Mouse (Mus musculus): ENCODE data around the gene Chp2. TPM values are rescaled to one million over a fixed set of nuclear protein-coding genes. Genes with fewer than 3 reads are reported as not detected.

Chp2 gene
- total and polyA plus RNA-seq, 3 experiments: not detected

DNA sequence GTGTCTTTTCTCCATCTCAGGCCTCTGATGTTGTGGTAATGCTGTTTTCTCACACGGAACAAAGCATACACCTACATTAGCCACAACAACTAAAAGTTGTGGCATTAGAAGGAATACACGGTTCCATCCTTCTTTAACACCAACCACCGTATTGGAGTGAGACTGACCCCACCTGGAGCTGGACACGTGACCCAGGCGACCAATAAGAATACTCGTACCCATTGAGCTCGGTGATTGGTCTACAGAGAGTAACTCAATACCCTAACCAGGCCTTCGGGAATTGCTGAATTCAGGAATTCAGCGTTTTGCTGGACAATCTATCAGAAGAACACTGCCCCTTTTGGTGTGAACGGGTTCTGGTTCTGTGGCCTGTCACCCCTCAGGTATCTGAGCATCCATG lies 28.2 kb upstream of the Chp2 start:
- Histone ChIP-seq H3K36me3 (replicated peaks in 1 of 2; ENCODE audit: control insufficient read depth in 1 of 2, insufficient read depth in 1 of 2, low read length in 1 of 2) (no peaks in the 10 kb centered on the region), H3K4me3 (replicated peaks in 1 of 3; ENCODE audit: low read depth in 2 of 3, low read length in 2 of 3, poor library complexity in 1 of 3) (no peak overlapping the region), H3K4me1 (ENCODE audit: control insufficient read depth in 1 of 2, insufficient read depth in 2 of 2) (no peaks in the 10 kb centered on the region), H3K9ac (ENCODE audit: insufficient read depth, low read depth) (no peak overlapping the region), H3K79me2 (replicated peaks; ENCODE audit: control insufficient read depth, extremely low read depth, insufficient read depth, poor library complexity, severe bottlenecking) (no peaks in the 10 kb centered on the region), H3K27me3 (replicated peaks) (peaks cover 6% of the 10 kb centered on the region), H3K4me2 (ENCODE audit: insufficient read depth, low read depth, poor library complexity, severe bottlenecking) (no peak overlapping the region), H3K9me3 (replicated peaks; ENCODE audit: low read length) (peaks cover 14% of the 10 kb centered on the region), H3K27ac (ENCODE audit: insufficient read depth, low read depth) (no peak overlapping the region)
- in situ Hi-C loops (cut with MboI; ENCODE audit: low pct_ligation_motif_present, low pct_unique_long_range_greater_than_20kb, low sequenced_read_pairs) (loop anchor here (10.0 to 25.0 kb wide), 2 partner anchors 474 to 721 kb away; no protein-coding TSS in a partner anchor), dilution Hi-C loops (cut with MboI; ENCODE audit: extremely low pct_ligation_motif_present, extremely low pct_unique_long_range_greater_than_20kb, low sequenced_read_pairs) (no loop called here)
- TF ChIP-seq EP300 (IDR thresholded peaks at IDR 0.05; ENCODE audit: low read length): no peak
- TF ChIP-seq ETS1 (conservative IDR thresholded peaks at IDR 0.05; ENCODE audit: low read depth, low read length): no peak
- no peak for TF ChIP-seq JUN (IDR thresholded peaks at IDR 0.05; ENCODE audit: insufficient read depth, low read depth, low read length)
- TF ChIP-seq ZMIZ1 (IDR thresholded peaks at IDR 0.05; ENCODE audit: low read depth, low read length): no peak
- TF ChIP-seq MAX (IDR thresholded peaks at IDR 0.05; ENCODE audit: low read length): no peak
- no peak for TF ChIP-seq CTCF (conservative IDR thresholded peaks at IDR 0.05 in 1 of 2, IDR thresholded peaks at IDR 0.05 in 1 of 2; ENCODE audit: low read depth in 2 of 2, low read length in 2 of 2)
- TF ChIP-seq MAFK (IDR thresholded peaks at IDR 0.05; ENCODE audit: insufficient replicate concordance, low read length): no peak
- TF ChIP-seq PAX5 (IDR thresholded peaks at IDR 0.05; ENCODE audit: low read length): no peak
- no peak for TF ChIP-seq NRF1 (IDR thresholded peaks at IDR 0.05; ENCODE audit: low read depth, low read length)
- TF ChIP-seq USF2 (conservative IDR thresholded peaks at IDR 0.05; ENCODE audit: low read depth, low read length): no peak
- TF ChIP-seq HCFC1 (IDR thresholded peaks at IDR 0.05; ENCODE audit: low read depth, low read length): no peak
- TF ChIP-seq MYC (IDR thresholded peaks at IDR 0.05; ENCODE audit: low read depth, low read length): no peak
- TF ChIP-seq NELFE (IDR thresholded peaks at IDR 0.05; ENCODE audit: low read depth, low read length): no peak
- no peak for TF ChIP-seq IRF4 (IDR thresholded peaks at IDR 0.05; ENCODE audit: low read depth, low read length)
- TF ChIP-seq JUND (conservative IDR thresholded peaks at IDR 0.05; ENCODE audit: low read depth, low read length): no peak
- DNase-seq (ENCODE audit: extremely low read depth): no peak

DNA sequence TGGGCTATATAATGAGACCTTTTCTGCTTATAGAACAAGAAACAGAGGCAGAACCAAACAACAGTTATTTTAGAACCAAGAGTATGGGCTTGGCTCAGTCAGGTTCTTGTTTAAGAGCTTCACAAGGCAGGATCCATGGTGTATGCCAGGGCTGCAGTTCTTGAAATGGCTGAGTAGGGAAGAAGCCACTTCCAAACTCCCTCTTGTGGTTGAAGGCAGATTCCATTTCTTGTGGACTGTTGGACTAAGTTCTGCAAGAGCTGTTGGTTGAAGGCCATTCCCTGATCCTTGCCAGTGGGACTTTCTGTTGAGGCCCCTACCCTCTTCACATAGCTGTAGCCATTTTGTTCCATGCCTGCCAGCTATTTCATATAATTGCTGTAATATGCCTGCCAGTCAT lies 25.4 kb upstream of the Chp2 start:
- in situ Hi-C loops (cut with MboI; ENCODE audit: low pct_ligation_motif_present, low pct_unique_long_range_greater_than_20kb, low sequenced_read_pairs) (loop anchor here (10.0 to 25.0 kb wide), 2 partner anchors 471 to 718 kb away; no protein-coding TSS in a partner anchor), dilution Hi-C loops (cut with MboI; ENCODE audit: extremely low pct_ligation_motif_present, extremely low pct_unique_long_range_greater_than_20kb, low sequenced_read_pairs) (no loop called here)
- Histone ChIP-seq H3K36me3 (replicated peaks in 1 of 2; ENCODE audit: control insufficient read depth in 1 of 2, insufficient read depth in 1 of 2, low read length in 1 of 2) (no peaks in the 10 kb centered on the region), H3K79me2 (replicated peaks; ENCODE audit: control insufficient read depth, extremely low read depth, insufficient read depth, poor library complexity, severe bottlenecking) (no peaks in the 10 kb centered on the region), H3K4me1 (ENCODE audit: control insufficient read depth in 1 of 2, insufficient read depth in 2 of 2) (no peaks in the 10 kb centered on the region), H3K9me3 (replicated peaks; ENCODE audit: low read length) (peaks cover 14% of the 10 kb centered on the region), H3K9ac (ENCODE audit: insufficient read depth, low read depth) (no peak overlapping the region), H3K27ac (ENCODE audit: insufficient read depth, low read depth) (no peak overlapping the region), H3K4me3 (replicated peaks in 1 of 3; ENCODE audit: low read depth in 2 of 3, low read length in 2 of 3, poor library complexity in 1 of 3) (no peak overlapping the region), H3K27me3 (replicated peaks) (no peaks in the 10 kb centered on the region), H3K4me2 (ENCODE audit: insufficient read depth, low read depth, poor library complexity, severe bottlenecking) (no peak overlapping the region)
- no peak for TF ChIP-seq ZC3H11A (IDR thresholded peaks at IDR 0.05; ENCODE audit: low read depth, low read length)
- TF ChIP-seq POLR2AphosphoS2 (IDR thresholded peaks at IDR 0.05; ENCODE audit: low read depth, low read length): no peak
- TF ChIP-seq USF2 (conservative IDR thresholded peaks at IDR 0.05; ENCODE audit: low read depth, low read length): no peak
- TF ChIP-seq PAX5 (IDR thresholded peaks at IDR 0.05; ENCODE audit: low read length): no peak
- no peak for TF ChIP-seq NELFE (IDR thresholded peaks at IDR 0.05; ENCODE audit: low read depth, low read length)
- TF ChIP-seq CHD1 (IDR thresholded peaks at IDR 0.05; ENCODE audit: low read depth, low read length): no peak
- no peak for TF ChIP-seq EP300 (IDR thresholded peaks at IDR 0.05; ENCODE audit: low read length)
- no peak for TF ChIP-seq RCOR1 (conservative IDR thresholded peaks at IDR 0.05; ENCODE audit: low read depth, low read length)
- TF ChIP-seq MXI1 (IDR thresholded peaks at IDR 0.05; ENCODE audit: low read depth, low read length): no peak
- TF ChIP-seq SMC3 (IDR thresholded peaks at IDR 0.05; ENCODE audit: low read depth, low read length): no peak
- TF ChIP-seq HCFC1 (IDR thresholded peaks at IDR 0.05; ENCODE audit: low read depth, low read length): no peak
- no peak for TF ChIP-seq ZNF384 (IDR thresholded peaks at IDR 0.05; ENCODE audit: low read depth, low read length)
- DNase-seq (ENCODE audit: extremely low read depth): no peak

Measured in CH12.LX (cell line).